ENCODE assay signal across 9 mouse cellular contexts in the genomic region with DNA sequence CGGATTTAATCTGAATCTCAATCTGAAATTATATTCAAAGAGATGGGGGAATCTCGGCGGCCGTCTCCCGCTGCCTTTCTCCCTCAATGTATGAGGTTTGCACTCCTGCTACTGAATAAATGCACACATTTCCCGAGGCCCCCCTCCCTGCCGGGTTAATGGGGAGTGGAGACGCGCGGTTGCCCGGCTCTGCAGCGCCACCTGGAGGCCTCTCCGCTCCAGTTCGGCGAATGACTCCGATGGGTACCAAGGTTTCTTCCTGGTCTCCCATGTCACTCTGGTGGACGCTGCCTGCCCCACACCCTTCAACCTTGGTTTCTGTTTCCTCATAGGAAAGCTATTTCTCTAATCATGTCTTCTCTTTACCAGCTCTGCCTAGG. TPM values are rescaled to one million over a fixed set of nuclear protein-coding genes. Genes with fewer than 3 reads are reported as not detected.
A peak's percentile ranks its signal among the peaks of the same experiment; 100 is the strongest.
DNase-seq lines count a peak whose midpoint lies in the region; ATAC-seq and TF ChIP-seq lines count a peak whose summit lies in the region.
"Had no signal": no experiment of that assay in that cellular context is flagged by ENCODE, and none has a peak within 500 bp of the region (broad histone marks: within the 10 kb centered on the region; RNA-seq: fewer than 3 reads in every experiment).

No protein-coding gene starts in this region.

- no peak overlapping the region for H3K27ac ChIP-seq in cortical plate, adult 2 months (ENCODE audit: insufficient read depth, low read length)
- H3K27ac ChIP-seq in hindbrain, postnatal 0 days = peak overlapping the region; percentile 79
- peak overlapping the region; percentile 61; the same call in 1 of the 2 replicates for H3K27ac ChIP-seq in left cerebral cortex, adult 2 months

- peak; percentile 75 for TF ChIP-seq CTCF in cortical plate, adult 2 months (IDR thresholded peaks at IDR 0.05; ENCODE audit: extremely low read depth, insufficient read depth, low read length)
- peak; percentile 95 for TF ChIP-seq CTCF in hindbrain, postnatal 0 days (IDR thresholded peaks at IDR 0.05; ENCODE audit: low read depth)
- peak; percentile 96 for TF ChIP-seq CTCF in left cerebral cortex, adult 2 months (IDR thresholded peaks at IDR 0.05)

- H3K4me3 ChIP-seq in cortical plate, adult 2 months (ENCODE audit: insufficient read depth, low read length) = peak overlapping the region; percentile 44; the same call in 1 of the 2 replicates
- H3K4me3 ChIP-seq in hindbrain, postnatal 0 days (ENCODE audit: low read length) = peak overlapping the region; percentile 59
- H3K4me3 ChIP-seq in left cerebral cortex, adult 2 months = peak overlapping the region; percentile 61

- under 1% methylated on average over 17 of the region's 17 CpGs for WGBS in hindbrain, postnatal 0 days

- no peaks in the 10 kb centered on the region for H3K36me3 ChIP-seq in hindbrain, postnatal 0 days (ENCODE audit: insufficient read depth, low read length)

- no peaks in the 10 kb centered on the region for H3K9me3 ChIP-seq in hindbrain, postnatal 0 days (ENCODE audit: low read length)

- peak; percentile 69 for ATAC-seq in hindbrain, postnatal 0 days

- H3K27me3 ChIP-seq in hindbrain, postnatal 0 days (ENCODE audit: insufficient read depth, low read length) = no peaks in the 10 kb centered on the region; the same call in none of the 2 replicates

- TF ChIP-seq POLR2A in cortical plate, adult 2 months (IDR thresholded peaks at IDR 0.05; ENCODE audit: extremely low read depth, insufficient read depth, low read length) = no peak

- intact Hi-C loops in left cerebral cortex, adult 2 months (cut with DNase I) = loop anchor here (1.0 kb wide), 2 partner anchors 31 to 72 kb away; no protein-coding TSS in a partner anchor

- H3K4me2 ChIP-seq in hindbrain, postnatal 0 days (ENCODE audit: low read depth, low read length) = peak overlapping the region; percentile 98

- H3K9ac ChIP-seq in hindbrain, postnatal 0 days (replicated peaks; ENCODE audit: low read length) = peak overlapping the region; percentile 73; the same call in 1 of the 2 replicates

- peaks cover 3% of the 10 kb centered on the region for H3K4me1 ChIP-seq in cortical plate, adult 2 months (ENCODE audit: control insufficient read depth, insufficient read depth, low read length)
- H3K4me1 ChIP-seq in hindbrain, postnatal 0 days (ENCODE audit: insufficient read depth, low read length) = 0 out of 2 replicates have a peak, but pooled peaks cover 7% of the 10 kb centered on the region

- DNase-seq in adrenal gland, adult 18-20 months (ENCODE audit: low spot score in 2 of 2) = peak; percentile 85 to 89
- DNase-seq in gastrocnemius, adult 8-10 months (ENCODE audit: low spot score in 2 of 2) = peak; percentile 49 to 59
- peak; percentile 92 for DNase-seq in hindbrain, postnatal 0 days (ENCODE audit: low spot score)
- peak; percentile 87 to 92 for DNase-seq in left cerebral cortex, adult 2 months (ENCODE audit: extremely low spot score in 1 of 2, low spot score in 2 of 2)
- peak; percentile 74 to 86 for DNase-seq in lung, postnatal 4 days
- DNase-seq in right cerebral cortex, postnatal 10 days (ENCODE audit: low spot score in 2 of 2) = peak; percentile 89 to 93
- DNase-seq in urinary bladder, postnatal 25 days (ENCODE audit: low spot score) = peak; percentile 91

RNA-seq across cellular contexts. Expression of gene Lmo1, which starts 4.6 kb away (rescaled TPM):
- total RNA-seq in adrenal gland, adult 18-20 months (2021) = 1 to 10 TPM; 2.8 to 7.6 TPM
- 24.0 and 30.5 TPM in 2 replicates for polyA plus RNA-seq in cortical plate, adult 2 months (2012; rRNA removed)
- 1 to 10 TPM; 1.5 to 1.9 (median 1.8) TPM for total RNA-seq in gastrocnemius, adult 8-10 months (2022)
- total RNA-seq in hindbrain, postnatal 0 days (2014; rRNA removed) = 53.0 and 83.8 TPM in 2 replicates
- polyA plus RNA-seq in hindbrain, postnatal 0 days (2015; fragmentation: Nextera tagmentation; extraction: Ambion mirVana) = 45.5 and 48.4 TPM in 2 replicates
- 10 to 100 TPM; 13.7 to 15.4 TPM for total RNA-seq in left cerebral cortex, adult 2 months (2021)
- total RNA-seq: neutrophil, adult 5-6 weeks had no signal
